Mouse (Mus musculus) small intestine, adult 2 months (tissue): ENCODE measurements around the gene Ccpg1. TPM values are rescaled to one million over a fixed set of nuclear protein-coding genes. Genes with fewer than 3 reads are reported as not detected.
A peak's percentile ranks its signal among the peaks of the same experiment; 100 is the strongest.

Source experiments
- H3K27ac ChIP-seq: fragments of 200-500 bp; 2 replicates; pipeline ENCODE4 v1.5.1; 2012; ENCODE audit warnings: low read depth, low read length, control low read depth, inconsistent platforms; ENCODE audit not compliant: insufficient read depth
- H3K27me3 ChIP-seq: fragments of 200-500 bp; 2 replicates; pipeline ENCODE4 v1.6.1; 2012; ENCODE audit warnings: mild to moderate bottlenecking, moderate library complexity, low read length, inconsistent platforms; ENCODE audit not compliant: control insufficient read depth, insufficient read depth
- H3K36me3 ChIP-seq: fragments of 200-500 bp; 2 replicates; pipeline ENCODE4 v1.6.1; 2012; ENCODE audit warnings: mild to moderate bottlenecking, low read length, control low read depth, inconsistent platforms; ENCODE audit not compliant: control insufficient read depth, insufficient read depth
- H3K4me1 ChIP-seq: fragments of 200-500 bp; 2 replicates; pipeline ENCODE4 v1.6.1; 2012; ENCODE audit warnings: low read length, inconsistent platforms, mixed read lengths; ENCODE audit not compliant: control insufficient read depth, insufficient read depth, insufficient read length
- H3K4me3 ChIP-seq: fragments of 200-500 bp; 2 replicates; pipeline ENCODE4 v1.5.1; 2012; ENCODE audit warnings: low read depth, mild to moderate bottlenecking, control low read depth, inconsistent platforms, low read length, moderate library complexity
- CTCF ChIP-seq: fragments of 200-500 bp; IDR thresholded peaks from 2 replicates; pipeline ENCODE4 v1.5.1; 2012; ENCODE audit warnings: low read depth, mild to moderate bottlenecking, control low read depth, inconsistent platforms, low read length, moderate library complexity, mixed read lengths; ENCODE audit not compliant: insufficient replicate concordance, insufficient read length; ENCODE audit errors: extremely low read depth
- POLR2A ChIP-seq: fragments of 200-500 bp; IDR thresholded peaks from 2 replicates; pipeline ENCODE4 v1.6.1; 2012; ENCODE audit warnings: low read depth, mild to moderate bottlenecking, control low read depth, inconsistent platforms, low read length, moderate library complexity
- WGBS: fragments of 180-500 bp; shearing (Covaris S2); methylation state at CpG from one replicate; pipeline ENCODE4 v1.1.7; 2018; 5-methylcytosine and 5-hydroxymethylcytosine counted together
- polyA plus RNA-seq: library from polyadenylated mRNA; depleted of rRNA; stranded (reverse); fragments of >200 nt; gene quantifications from 2 replicates; pipeline ENCODE4 v1.2.3, GENCODE M21; 2012

Gene Ccpg1
- polyA plus RNA-seq, 1 experiment: 3.1 TPM

GRCm38 (mm10) chr9:73031421-73031820 is 46.2 kb downstream of the Ccpg1 start:
- Histone ChIP-seq H3K4me1 (no peaks in the 10 kb centered on the region), H3K36me3 (peaks cover 17% of the 10 kb centered on the region), H3K27me3 (no peaks in the 10 kb centered on the region), H3K4me3 (no peak overlapping the region), H3K27ac (no peak overlapping the region)
- no peak for TF ChIP-seq CTCF
- no peak for TF ChIP-seq POLR2A
- WGBS: 76% methylated on average over 4 of the region's 4 CpGs

DNA sequence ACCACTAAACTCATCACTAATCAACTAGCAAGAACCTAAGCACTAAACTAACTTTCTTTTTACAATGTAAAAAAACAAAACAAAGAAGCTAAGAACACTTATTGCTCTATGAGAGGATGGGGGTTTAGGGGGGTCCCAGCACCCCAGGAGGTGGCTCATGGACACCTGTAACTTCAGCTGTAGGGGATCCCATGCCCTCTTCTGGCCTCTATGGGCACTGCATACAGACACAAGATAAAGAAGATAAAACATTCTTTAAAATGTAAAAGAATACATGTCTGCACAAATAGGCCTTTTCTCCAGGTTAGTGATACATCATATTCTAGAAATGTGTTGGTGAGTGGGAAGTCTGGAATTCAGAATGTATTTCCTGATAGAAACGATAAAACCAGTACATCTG is 48.2 kb downstream of the Ccpg1 start:
- H3K4me3 ChIP-seq: no peak overlapping the region
- no peak overlapping the region for H3K27ac ChIP-seq
- TF ChIP-seq CTCF (peak; percentile 25; the same call in 1 of the 2 replicates), POLR2A (no peak)
- WGBS: 92% methylated on average over 1 of the region's 1 CpGs
- no peaks in the 10 kb centered on the region for H3K4me1 ChIP-seq
- peaks cover 17% of the 10 kb centered on the region for H3K36me3 ChIP-seq
- no peaks in the 10 kb centered on the region for H3K27me3 ChIP-seq

- peaks cover under 1% of the 10 kb centered on the region; the same call in 1 of the 2 replicates for H3K36me3 ChIP-seq
- under 1% methylated on average over 49 of the region's 49 CpGs for WGBS
- H3K4me1 ChIP-seq: peaks cover 5% of the 10 kb centered on the region; the same call in 1 of the 2 replicates
- no peaks in the 10 kb centered on the region for H3K27me3 ChIP-seq
- peak overlapping the region; percentile 22; the same call in 1 of the 2 replicates for H3K27ac ChIP-seq
- H3K4me3 ChIP-seq: peak overlapping the region; percentile 88
- TF ChIP-seq POLR2A (peak; percentile 70), CTCF (no peak)
Measured at GRCm38 (mm10) chr9:73039222-73039945, 54.2 kb downstream of the Ccpg1 start.

- Histone ChIP-seq H3K4me1 (peaks cover 5% of the 10 kb centered on the region; the same call in 1 of the 2 replicates), H3K36me3 (no peaks in the 10 kb centered on the region), H3K27ac (peak within 1 kb of the TSS; percentile 22; the same call in 1 of the 2 replicates), H3K4me3 (peak within 1 kb of the TSS; percentile 88), H3K27me3 (no peaks in the 10 kb centered on the region)
- 21% methylated on average over 6 of the region's 6 CpGs for WGBS
- TF ChIP-seq CTCF (no peak), POLR2A (no peak)
Measured at GRCm38 (mm10) chr9:73040080-73040479, 54.9 kb downstream of the Ccpg1 start, which contains the start of gene Pigb. TSS of gene Pigb (minus strand) at chr9:73040378.

- Histone ChIP-seq H3K4me1 (peaks cover 5% of the 10 kb centered on the region; the same call in 1 of the 2 replicates), H3K4me3 (peak within 1 kb of the TSS; percentile 92), H3K27me3 (no peaks in the 10 kb centered on the region), H3K27ac (peak within 1 kb of the TSS; percentile 69), H3K36me3 (no peaks in the 10 kb centered on the region)
- TF ChIP-seq POLR2A (0 out of 2 replicates have a peak, but pooled peaks have one; percentile 6), CTCF (peak; percentile 96; the same call in 1 of the 2 replicates)
- under 1% methylated on average over 41 of the region's 41 CpGs for WGBS
Measured at GRCm38 (mm10) chr9:73044146-73045079, 59.2 kb downstream of the Ccpg1 start, which contains the start of gene Rab27a. TSS of gene Rab27a (plus strand) at chr9:73044854.

DNA sequence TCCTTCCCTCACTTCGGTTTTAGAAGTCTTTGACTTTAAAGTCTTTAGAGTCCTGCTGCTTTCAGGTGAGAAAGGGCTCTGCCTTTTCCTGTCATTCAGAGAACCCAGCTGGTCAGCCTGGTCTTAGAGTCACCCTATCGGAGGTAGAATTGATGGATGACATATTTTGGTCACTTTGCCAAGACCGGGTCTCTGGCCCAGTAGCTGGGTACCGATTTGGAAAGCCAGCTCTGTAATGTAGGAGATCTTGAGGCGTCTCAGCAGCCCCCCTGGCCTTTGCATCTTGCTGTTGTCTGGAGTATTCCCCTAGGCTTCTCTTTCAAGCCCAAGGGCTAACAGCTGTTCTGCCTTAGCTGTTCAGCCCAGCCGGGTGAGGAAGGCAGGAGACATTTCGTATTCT is 60.0 kb downstream of the Ccpg1 start:
- no peaks in the 10 kb centered on the region for H3K27me3 ChIP-seq
- peak overlapping the region; percentile 92 for H3K4me3 ChIP-seq
- TF ChIP-seq CTCF (no peak), POLR2A (no peak)
- H3K4me1 ChIP-seq: peaks cover 3% of the 10 kb centered on the region; the same call in 1 of the 2 replicates
- peak overlapping the region; percentile 69 for H3K27ac ChIP-seq
- no peaks in the 10 kb centered on the region for H3K36me3 ChIP-seq
- 23% methylated on average over 7 of the region's 7 CpGs for WGBS
